Mouse (Mus musculus): Measurements from ENCODE around the gene 4921524J17Rik. TPM values are rescaled to one million over a fixed set of nuclear protein-coding genes. Genes with fewer than 3 reads are reported as not detected.

The 4921524J17Rik gene
- polyA plus RNA-seq, 1 experiment from 2014 or later: 44.6 TPM

- 15% methylated on average over 14 of the region's 14 CpGs for WGBS
- peak; percentile 47; the same call in 1 of the 2 replicates for ATAC-seq (ENCODE audit: low read depth)
- peak overlapping the region; percentile 52 for H3K4me2 ChIP-seq (ENCODE audit: low read depth, low read length)
- H3K4me1 ChIP-seq (replicated peaks; ENCODE audit: control insufficient read depth, insufficient read depth, low read length): no peaks in the 10 kb centered on the region
- no peaks in the 10 kb centered on the region for H3K36me3 ChIP-seq (ENCODE audit: control insufficient read depth, insufficient read depth, low read length)
- no peak overlapping the region for H3K9ac ChIP-seq (ENCODE audit: low read length)
- peak overlapping the region; percentile 23; the same call in 1 of the 2 replicates for H3K4me3 ChIP-seq (ENCODE audit: low read length)
- no peaks in the 10 kb centered on the region for H3K27me3 ChIP-seq (ENCODE audit: control insufficient read depth, insufficient read depth, low read depth, low read length)
- no peak overlapping the region for H3K27ac ChIP-seq (ENCODE audit: low read length)
- no peaks in the 10 kb centered on the region for H3K9me3 ChIP-seq (ENCODE audit: control insufficient read depth, low read length)
Observed at GRCm38 (mm10) chr8:85452328-85452727, 19.7 kb upstream of the 4921524J17Rik start.

GRCm38 (mm10) chr8:85450335-85450734 lies 17.7 kb upstream of the 4921524J17Rik start:
- Histone ChIP-seq H3K4me1 (replicated peaks; ENCODE audit: control insufficient read depth, insufficient read depth, low read length) (no peaks in the 10 kb centered on the region), H3K4me2 (ENCODE audit: low read depth, low read length) (no peak overlapping the region), H3K27me3 (ENCODE audit: control insufficient read depth, insufficient read depth, low read depth, low read length) (no peaks in the 10 kb centered on the region), H3K9me3 (ENCODE audit: control insufficient read depth, low read length) (no peaks in the 10 kb centered on the region), H3K36me3 (ENCODE audit: control insufficient read depth, insufficient read depth, low read length) (no peaks in the 10 kb centered on the region), H3K4me3 (ENCODE audit: low read length) (no peak overlapping the region), H3K9ac (ENCODE audit: low read length) (no peak overlapping the region), H3K27ac (ENCODE audit: low read length) (no peak overlapping the region)
- ATAC-seq (ENCODE audit: low read depth): no peak
- WGBS: 72% methylated on average over 3 of the region's 3 CpGs

GRCm38 (mm10) chr8:85445936-85446685 lies 13.5 kb upstream of the 4921524J17Rik start:
- 77% methylated on average over 15 of the region's 15 CpGs for WGBS

GRCm38 (mm10) chr8:85444092-85444491 lies 11.5 kb upstream of the 4921524J17Rik start:
- no peak overlapping the region for H3K4me2 ChIP-seq (ENCODE audit: low read depth, low read length)
- H3K9me3 ChIP-seq (ENCODE audit: control insufficient read depth, low read length): no peaks in the 10 kb centered on the region

More at GRCm38 (mm10) chr8:85445936-85446685, 13.5 kb upstream of the 4921524J17Rik start:
- Histone ChIP-seq H3K9ac (ENCODE audit: low read length) (no peak overlapping the region), H3K4me1 (replicated peaks; ENCODE audit: control insufficient read depth, insufficient read depth, low read length) (no peaks in the 10 kb centered on the region), H3K27ac (ENCODE audit: low read length) (no peak overlapping the region), H3K36me3 (ENCODE audit: control insufficient read depth, insufficient read depth, low read length) (no peaks in the 10 kb centered on the region), H3K4me2 (ENCODE audit: low read depth, low read length) (no peak overlapping the region), H3K4me3 (ENCODE audit: low read length) (no peak overlapping the region), H3K27me3 (ENCODE audit: control insufficient read depth, insufficient read depth, low read depth, low read length) (no peaks in the 10 kb centered on the region), H3K9me3 (ENCODE audit: control insufficient read depth, low read length) (no peaks in the 10 kb centered on the region)
- ATAC-seq (ENCODE audit: low read depth): no peak

GRCm38 (mm10) chr8:85441564-85441963 lies 8.9 kb upstream of the 4921524J17Rik start:
- H3K4me1 ChIP-seq (replicated peaks; ENCODE audit: control insufficient read depth, insufficient read depth, low read length): no peaks in the 10 kb centered on the region
- no peak overlapping the region for H3K4me2 ChIP-seq (ENCODE audit: low read depth, low read length)
- no peak overlapping the region for H3K4me3 ChIP-seq (ENCODE audit: low read length)
- H3K27me3 ChIP-seq (ENCODE audit: control insufficient read depth, insufficient read depth, low read depth, low read length): no peaks in the 10 kb centered on the region
- H3K36me3 ChIP-seq (ENCODE audit: control insufficient read depth, insufficient read depth, low read length): no peaks in the 10 kb centered on the region
- H3K27ac ChIP-seq (ENCODE audit: low read length): no peak overlapping the region
- WGBS: 57% methylated on average over 5 of the region's 5 CpGs
- H3K9ac ChIP-seq (ENCODE audit: low read length): no peak overlapping the region
- no peak for ATAC-seq (ENCODE audit: low read depth)
- H3K9me3 ChIP-seq (ENCODE audit: control insufficient read depth, low read length): no peaks in the 10 kb centered on the region

More at GRCm38 (mm10) chr8:85444092-85444491, 11.5 kb upstream of the 4921524J17Rik start:
- H3K9ac ChIP-seq (ENCODE audit: low read length): no peak overlapping the region
- no peaks in the 10 kb centered on the region for H3K36me3 ChIP-seq (ENCODE audit: control insufficient read depth, insufficient read depth, low read length)
- H3K4me3 ChIP-seq (ENCODE audit: low read length): no peak overlapping the region
- H3K27me3 ChIP-seq (ENCODE audit: control insufficient read depth, insufficient read depth, low read depth, low read length): no peaks in the 10 kb centered on the region
- ATAC-seq (ENCODE audit: low read depth): no peak
- no peaks in the 10 kb centered on the region for H3K4me1 ChIP-seq (replicated peaks; ENCODE audit: control insufficient read depth, insufficient read depth, low read length)
- no peak overlapping the region for H3K27ac ChIP-seq (ENCODE audit: low read length)

GRCm38 (mm10) chr8:85435736-85436135 lies 3.1 kb upstream of the 4921524J17Rik start:
- Histone ChIP-seq H3K9ac (ENCODE audit: low read length) (no peak overlapping the region), H3K4me1 (replicated peaks; ENCODE audit: control insufficient read depth, insufficient read depth, low read length) (peaks cover 12% of the 10 kb centered on the region), H3K4me3 (ENCODE audit: low read length) (no peak overlapping the region), H3K9me3 (ENCODE audit: control insufficient read depth, low read length) (no peaks in the 10 kb centered on the region), H3K4me2 (ENCODE audit: low read depth, low read length) (no peak overlapping the region), H3K27ac (ENCODE audit: low read length) (no peak overlapping the region), H3K36me3 (ENCODE audit: control insufficient read depth, insufficient read depth, low read length) (no peaks in the 10 kb centered on the region), H3K27me3 (ENCODE audit: control insufficient read depth, insufficient read depth, low read depth, low read length) (no peaks in the 10 kb centered on the region)
- no peak for ATAC-seq (ENCODE audit: low read depth)
- WGBS: 32% methylated on average over 5 of the region's 5 CpGs

GRCm38 (mm10) chr8:85434817-85435216 lies 2.2 kb upstream of the 4921524J17Rik start:
- no peak overlapping the region for H3K4me2 ChIP-seq (ENCODE audit: low read depth, low read length)
- WGBS: 74% methylated on average over 12 of the region's 12 CpGs
- no peak overlapping the region for H3K9ac ChIP-seq (ENCODE audit: low read length)
- no peaks in the 10 kb centered on the region for H3K9me3 ChIP-seq (ENCODE audit: control insufficient read depth, low read length)
- no peaks in the 10 kb centered on the region for H3K36me3 ChIP-seq (ENCODE audit: control insufficient read depth, insufficient read depth, low read length)
- no peak overlapping the region for H3K4me3 ChIP-seq (ENCODE audit: low read length)
- peaks cover 15% of the 10 kb centered on the region for H3K4me1 ChIP-seq (replicated peaks; ENCODE audit: control insufficient read depth, insufficient read depth, low read length)
- H3K27me3 ChIP-seq (ENCODE audit: control insufficient read depth, insufficient read depth, low read depth, low read length): no peaks in the 10 kb centered on the region
- no peak overlapping the region for H3K27ac ChIP-seq (ENCODE audit: low read length)
- no peak for ATAC-seq (ENCODE audit: low read depth)

- H3K27ac ChIP-seq (ENCODE audit: low read length): no peak overlapping the region
- 3% methylated on average over 6 of the region's 6 CpGs for WGBS
- no peaks in the 10 kb centered on the region for H3K9me3 ChIP-seq (ENCODE audit: control insufficient read depth, low read length)
- H3K4me3 ChIP-seq (ENCODE audit: low read length): peak overlapping the region; percentile 83
- H3K36me3 ChIP-seq (ENCODE audit: control insufficient read depth, insufficient read depth, low read length): no peaks in the 10 kb centered on the region
- ATAC-seq (ENCODE audit: low read depth): peak; percentile 50
- H3K4me2 ChIP-seq (ENCODE audit: low read depth, low read length): peak overlapping the region; percentile 68
- peaks cover 24% of the 10 kb centered on the region for H3K4me1 ChIP-seq (replicated peaks; ENCODE audit: control insufficient read depth, insufficient read depth, low read length)
- no peaks in the 10 kb centered on the region for H3K27me3 ChIP-seq (ENCODE audit: control insufficient read depth, insufficient read depth, low read depth, low read length)
- H3K9ac ChIP-seq (ENCODE audit: low read length): peak overlapping the region; percentile 57
Observed at GRCm38 (mm10) chr8:85433017-85433393, 372 bp upstream of the 4921524J17Rik start.

GRCm38 (mm10) chr8:85431281-85432167 lies 1.1 kb downstream of the 4921524J17Rik start:
- peak overlapping the region; percentile 83 for H3K4me3 ChIP-seq (ENCODE audit: low read length)
- no peaks in the 10 kb centered on the region for H3K27me3 ChIP-seq (ENCODE audit: control insufficient read depth, insufficient read depth, low read depth, low read length)
- ATAC-seq (ENCODE audit: low read depth): no peak

More at GRCm38 (mm10) chr8:85431281-85432167, 1.1 kb downstream of the 4921524J17Rik start:
- Histone ChIP-seq H3K9me3 (ENCODE audit: control insufficient read depth, low read length) (no peaks in the 10 kb centered on the region), H3K36me3 (ENCODE audit: control insufficient read depth, insufficient read depth, low read length) (no peaks in the 10 kb centered on the region), H3K27ac (ENCODE audit: low read length) (peak overlapping the region; percentile 95), H3K9ac (ENCODE audit: low read length) (peak overlapping the region; percentile 95), H3K4me2 (ENCODE audit: low read depth, low read length) (peak overlapping the region; percentile 58), H3K4me1 (replicated peaks; ENCODE audit: control insufficient read depth, insufficient read depth, low read length) (peaks cover 24% of the 10 kb centered on the region)
- 7% methylated on average over 10 of the region's 10 CpGs for WGBS
